Mouse (Mus musculus) MEL (cell line): ENCODE data around the gene Pisd. TPM values are rescaled to one million over a fixed set of nuclear protein-coding genes. Genes with fewer than 3 reads are reported as not detected.
A peak's percentile ranks its signal among the peaks of the same experiment; 100 is the strongest.

Experiments used
- DNase-seq: peaks from one replicate; pipeline ENCODE4 v3.0.0; 2011; ENCODE audit warnings: low read depth, low spot score
- H3K27ac ChIP-seq: 2 replicates; pipeline ENCODE4 v1.5.1; 2012; ENCODE audit warnings: low read depth, mild to moderate bottlenecking, control low read depth, low read length, moderate library complexity; ENCODE audit not compliant: control insufficient read depth
- H3K27me3 ChIP-seq, 2 experiments: fragments of 150-350 bp in 1 of 2; sonication (generic) in 1 of 2; 2 replicates each; pipeline ENCODE4 v1.6.1; 2012; ENCODE audit warnings: low read length in 2 of 2, mild to moderate bottlenecking in 2 of 2, improper control_type of control experiment in 1 of 2, moderate library complexity in 1 of 2; ENCODE audit not compliant: insufficient read depth in 2 of 2, control insufficient read depth in 1 of 2
- H3K36me3 ChIP-seq, 2 experiments: 2 replicates each; pipeline ENCODE4 v1.6.1; 2012 to 2014; ENCODE audit warnings: low read length in 2 of 2, improper control_type of control experiment in 1 of 2, inconsistent platforms in 1 of 2, mild to moderate bottlenecking in 1 of 2; ENCODE audit not compliant: insufficient read depth in 2 of 2, control insufficient read depth in 1 of 2
- H3K4me1 ChIP-seq, 2 experiments: fragments of 150-350 bp in 1 of 2; sonication (generic) in 1 of 2; 2 replicates each; pipeline ENCODE4 v1.6.1; 2012; ENCODE audit warnings: low read length in 2 of 2, improper control_type of control experiment in 1 of 2, mild to moderate bottlenecking in 1 of 2; ENCODE audit not compliant: insufficient read depth in 2 of 2, control insufficient read depth in 1 of 2
- H3K4me3 ChIP-seq, 2 experiments: fragments of 150-350 bp in 1 of 2; sonication (generic) in 1 of 2; 2 replicates each; pipeline ENCODE4 v1.5.1; 2012; ENCODE audit warnings: low read depth in 2 of 2, low read length in 2 of 2, mild to moderate bottlenecking in 2 of 2, moderate library complexity in 2 of 2, control low read depth in 1 of 2, improper control_type of control experiment in 1 of 2; ENCODE audit not compliant: control insufficient read depth in 1 of 2, insufficient read depth in 1 of 2
- H3K79me2 ChIP-seq: 2 replicates; pipeline ENCODE4 v1.6.1; 2012; ENCODE audit warnings: mild to moderate bottlenecking, low read length, moderate library complexity; ENCODE audit not compliant: control insufficient read depth, poor library complexity, insufficient read depth
- H3K9ac ChIP-seq: 2 replicates; pipeline ENCODE4 v1.6.1; 2012; ENCODE audit warnings: low read depth, mild to moderate bottlenecking, control low read depth, low read length, moderate library complexity; ENCODE audit not compliant: control insufficient read depth, poor library complexity, severe bottlenecking
- H3K9me3 ChIP-seq: fragments of 150-350 bp; sonication (generic); replicated peaks from 2 replicates; pipeline ENCODE4 v1.6.1; 2012; ENCODE audit warnings: mild to moderate bottlenecking, low read length, improper control_type of control experiment, moderate library complexity; ENCODE audit not compliant: insufficient read depth
- E2F4 ChIP-seq: IDR thresholded peaks from 2 replicates; pipeline ENCODE4 v1.6.1; 2011; ENCODE audit warnings: low read depth, low read length, improper control_type of control experiment, borderline replicate concordance
- EP300 ChIP-seq, 2 experiments: IDR thresholded peaks; 2 replicates each; pipeline ENCODE4 v1.6.1; 2011; ENCODE audit warnings: improper control_type of control experiment in 2 of 2, low read length in 2 of 2, low read depth in 1 of 2, mild to moderate bottlenecking in 1 of 2
- GATA1 ChIP-seq: IDR thresholded peaks from 2 replicates; pipeline ENCODE4 v1.6.1; 2011; ENCODE audit warnings: low read depth, low read length, improper control_type of control experiment
- MAFK ChIP-seq: IDR thresholded peaks from 2 replicates; pipeline ENCODE4 v1.6.1; 2011; ENCODE audit warnings: low read depth, mild to moderate bottlenecking, low read length, improper control_type of control experiment, borderline replicate concordance
- MXI1 ChIP-seq: IDR thresholded peaks from 2 replicates; pipeline ENCODE4 v1.6.1; 2011; ENCODE audit warnings: mild to moderate bottlenecking, low read depth, low read length, improper control_type of control experiment
- POLR2AphosphoS2 ChIP-seq: IDR thresholded peaks from 2 replicates; pipeline ENCODE4 v1.6.1; 2011; ENCODE audit warnings: low read length, improper control_type of control experiment
- POLR2AphosphoS5 ChIP-seq: IDR thresholded peaks from 2 replicates; pipeline ENCODE4 v1.6.1; 2012; ENCODE audit warnings: low read depth, borderline replicate concordance, mild to moderate bottlenecking, inconsistent platforms, low read length, moderate library complexity, mixed read lengths
- RAD21 ChIP-seq: IDR thresholded peaks from 2 replicates; pipeline ENCODE4 v1.6.1; 2011; ENCODE audit warnings: mild to moderate bottlenecking, low read depth, low read length, improper control_type of control experiment
- RCOR1 ChIP-seq: IDR thresholded peaks from 2 replicates; pipeline ENCODE4 v1.6.1; 2012; ENCODE audit warnings: low read depth, mild to moderate bottlenecking, inconsistent platforms, low read length, improper control_type of control experiment
- SIN3A ChIP-seq: IDR thresholded peaks from 2 replicates; pipeline ENCODE4 v1.6.1; 2012; ENCODE audit warnings: low read length, improper control_type of control experiment, inconsistent platforms
- SMC3 ChIP-seq: IDR thresholded peaks from 2 replicates; pipeline ENCODE4 v1.6.1; 2011; ENCODE audit warnings: low read depth, low read length, improper control_type of control experiment
- TAL1 ChIP-seq: IDR thresholded peaks from 2 replicates; pipeline ENCODE4 v1.6.1; 2012; ENCODE audit warnings: mild to moderate bottlenecking, inconsistent platforms, low read length, moderate library complexity, mixed read lengths
- UBTF ChIP-seq: IDR thresholded peaks from 2 replicates; pipeline ENCODE4 v1.6.1; 2012; ENCODE audit warnings: low read depth, mild to moderate bottlenecking, inconsistent platforms, low read length, improper control_type of control experiment, moderate library complexity, borderline replicate concordance; ENCODE audit not compliant: insufficient read depth
- ZKSCAN1 ChIP-seq: IDR thresholded peaks from 2 replicates; pipeline ENCODE4 v1.6.1; 2012; ENCODE audit warnings: low read depth, mild to moderate bottlenecking, inconsistent platforms, low read length, improper control_type of control experiment, moderate library complexity
- polyA plus RNA-seq, 2 experiments: library from polyadenylated mRNA; stranded (reverse) in 1 of 2; unstranded in 1 of 2; fragments of >175 nt in 1 of 2; fragments of >200 nt in 1 of 2; gene quantifications; 2 replicates each; pipeline versions ENCODE4 v1.2.1 to v1.2.4; 2012; ENCODE audit warnings: low replicate concordance in 2 of 2, low read depth in 1 of 2; ENCODE audit not compliant: insufficient read length in 2 of 2, insufficient read depth in 1 of 2, missing spikeins in 1 of 2
- total RNA-seq: library from RNA; depleted of rRNA; stranded (reverse); fragments of 300-350 nt; gene quantifications from 2 replicates; pipeline ENCODE4 v1.2.3, GENCODE M21; 2012

Gene Pisd
- total and polyA plus RNA-seq, 3 experiments: 59.5 to 76.3 (median 70.1) TPM

GRCm38 (mm10) chr5:32713703-32714467 is 71.6 kb downstream of the Pisd start (continued):
- peak; percentile 91 for TF ChIP-seq POLR2AphosphoS2
- TF ChIP-seq EP300 (IDR thresholded peaks at IDR 0.05; ENCODE audit: low read depth in 1 of 2, low read length in 2 of 2): peak in 1 of 2 experiments; percentile 62; a peak in 1 of 4 replicates
- peak; percentile 60 for TF ChIP-seq RAD21
- peak; percentile 98 for TF ChIP-seq SIN3A

GRCm38 (mm10) chr5:32713042-32713702 is 72.3 kb downstream of the Pisd start:
- no peaks in the 10 kb centered on the region for H3K9me3 ChIP-seq
- peak overlapping the region; percentile 57 for H3K9ac ChIP-seq
- no peaks in the 10 kb centered on the region for H3K36me3 ChIP-seq
- DNase-seq: no peak
- H3K27ac ChIP-seq: peak overlapping the region; percentile 71
- H3K4me3 ChIP-seq: peak overlapping the region; percentile 31 to 59
- no peak for TF ChIP-seq MXI1
- no peak for TF ChIP-seq EP300 (IDR thresholded peaks at IDR 0.05; ENCODE audit: low read depth in 1 of 2, low read length in 2 of 2)
- peak; percentile 99; the same call in 1 of the 2 replicates for TF ChIP-seq POLR2AphosphoS5
- no peak for TF ChIP-seq TAL1
- no peak for TF ChIP-seq GATA1
- TF ChIP-seq E2F4: peak; percentile 62; the same call in 1 of the 2 replicates
- no peak for TF ChIP-seq UBTF
- TF ChIP-seq ZKSCAN1: no peak
- no peak for TF ChIP-seq SMC3
- H3K4me1 ChIP-seq: no peaks in the 10 kb centered on the region
- no peaks in the 10 kb centered on the region for H3K79me2 ChIP-seq
- H3K27me3 ChIP-seq: no peaks in the 10 kb centered on the region

GRCm38 (mm10) chr5:32712221-32713041 is 73.0 kb downstream of the Pisd start:
- no peak overlapping the region for H3K27ac ChIP-seq
- no peaks in the 10 kb centered on the region for H3K4me1 ChIP-seq
- H3K79me2 ChIP-seq: no peaks in the 10 kb centered on the region
- DNase-seq: peak; percentile 79
- TF ChIP-seq RCOR1: no peak
- TF ChIP-seq MAFK: peak; percentile 52; the same call in 1 of the 2 replicates
- H3K4me3 ChIP-seq: no peak overlapping the region
- no peaks in the 10 kb centered on the region for H3K36me3 ChIP-seq
- H3K9ac ChIP-seq: no peak overlapping the region
- H3K27me3 ChIP-seq: no peaks in the 10 kb centered on the region
- H3K9me3 ChIP-seq: no peaks in the 10 kb centered on the region
